Mouse (Mus musculus) layer of hippocampus, postnatal 14 days (tissue): ENCODE measurements at regions not wholly inside any gene's neighbourhood (a gene's known extent, or its start where the extent isn't known, plus 50 kb on each side); places are given as distances from the start of the nearest gene placed in this dataset.

ENCODE experiments used
- DNase-seq, 2 experiments: peaks; one replicate each; pipeline ENCODE4 v3.0.0; 2021 to 2022; ENCODE audit warnings: low spot score in 2 of 2, mixed read lengths in 1 of 2

- no peak for DNase-seq
Measured at GRCm38 (mm10) chr10:119395048-119395447, 58.6 kb upstream of the Grip1 start.

GRCm38 (mm10) chr10:119387924-119388323 is 65.7 kb upstream of the Grip1 start:
- DNase-seq: no peak

DNA sequence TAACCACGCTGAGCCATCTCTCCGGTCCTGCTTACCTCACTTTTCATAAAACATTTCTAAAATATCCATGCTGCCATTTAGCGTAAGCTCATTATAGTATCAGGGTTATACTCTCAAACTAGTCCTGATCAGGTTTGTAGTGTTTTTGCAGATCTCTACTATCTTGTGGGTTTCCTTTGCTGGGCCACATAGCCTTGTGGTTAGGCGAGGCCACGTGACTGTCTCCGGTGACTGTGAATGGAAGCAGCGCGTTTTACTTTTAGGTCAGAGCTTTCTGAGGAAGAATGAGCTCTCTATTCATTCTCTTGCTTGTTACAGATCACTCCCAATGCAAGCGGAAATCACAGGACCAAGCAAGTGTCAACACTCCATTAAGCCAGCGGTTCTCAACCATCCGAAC is 71.4 kb upstream of the Grip1 start:
- DNase-seq: no peak

DNA sequence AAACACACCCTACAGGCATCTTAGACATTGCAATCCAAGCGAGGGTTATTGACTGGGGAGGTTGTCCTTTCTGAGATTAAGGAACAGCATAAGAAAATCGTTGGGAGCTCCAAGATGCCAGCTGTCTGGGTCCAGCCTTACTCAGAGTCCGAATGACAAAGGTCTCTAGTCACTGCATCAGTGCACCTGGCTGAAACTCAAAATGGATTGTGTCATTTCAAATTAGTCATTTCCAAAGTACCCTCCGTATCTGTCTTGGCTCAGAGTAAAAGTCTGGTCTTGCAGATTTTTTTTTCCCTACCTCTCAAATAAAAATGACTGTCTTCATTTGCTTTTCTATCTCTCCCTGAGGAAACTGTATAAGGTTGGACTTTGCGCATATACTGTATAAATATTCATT is 85.1 kb upstream of the Grip1 start:
- no peak for DNase-seq

- peak; percentile 4 to 13 for DNase-seq
Measured at GRCm38 (mm10) chr10:119363616-119364015, 90.0 kb upstream of the Grip1 start.

DNA sequence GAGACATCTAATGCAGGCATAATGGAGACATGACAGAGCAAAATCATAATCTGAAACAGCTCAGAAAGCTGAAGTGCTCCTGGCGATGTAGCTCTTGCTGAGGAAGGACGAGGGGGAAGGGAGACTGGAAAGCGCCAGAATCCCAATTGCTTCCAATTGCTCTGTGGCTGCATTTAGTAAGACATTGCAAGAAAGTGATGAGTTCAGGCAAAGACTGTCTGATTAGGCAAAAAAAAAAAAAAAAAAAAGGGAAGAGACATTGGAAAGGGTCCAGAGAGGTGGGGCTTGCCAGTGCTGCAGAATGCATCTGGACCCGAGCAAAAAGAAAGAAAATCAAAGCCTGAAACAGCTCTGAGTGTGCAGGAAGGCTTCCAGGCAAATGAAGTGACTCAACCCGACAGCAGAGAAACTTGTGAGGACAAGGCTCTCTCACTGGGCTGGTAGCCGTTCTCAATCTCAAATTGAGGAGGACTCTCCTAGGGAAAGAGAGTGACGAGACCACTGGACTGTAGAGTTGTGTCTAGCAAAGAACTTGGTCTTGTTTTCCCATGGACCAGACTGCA is 94.8 kb upstream of the Grip1 start:
- peak in 1 of 2 experiments; percentile 13 for DNase-seq

- no peak for DNase-seq
Measured at GRCm38 (mm10) chr10:119342317-119343114, 102.7 kb upstream of the Cand1 start.

- no peak for DNase-seq
Measured at GRCm38 (mm10) chr10:119340323-119340722, 100.5 kb upstream of the Cand1 start.

DNA sequence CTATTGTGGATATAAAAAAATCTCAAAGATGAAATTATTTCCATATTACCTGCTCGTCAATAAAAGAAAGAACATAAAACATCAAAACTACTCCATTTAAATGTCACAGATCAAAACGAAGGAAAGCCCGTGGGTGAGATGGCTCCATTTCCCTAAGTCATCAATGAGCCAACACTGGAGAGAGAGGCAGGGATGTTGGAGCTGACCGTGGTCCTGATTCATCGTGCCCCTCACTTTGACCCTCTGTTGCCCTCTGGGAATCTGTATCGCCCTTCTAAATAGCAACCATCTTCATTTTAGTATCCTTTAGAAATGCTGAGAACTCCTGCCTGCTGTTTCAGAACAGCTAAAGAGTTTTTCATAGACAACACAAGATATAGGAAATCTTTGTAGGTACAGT is 87.1 kb upstream of the Cand1 start:
- no peak for DNase-seq

GRCm38 (mm10) chr10:119319953-119320352 is 80.1 kb upstream of the Cand1 start:
- no peak for DNase-seq

- peak in 1 of 2 experiments; percentile 16 for DNase-seq
Measured at GRCm38 (mm10) chr10:119318416-119318815, 78.6 kb upstream of the Cand1 start.

GRCm38 (mm10) chr10:119311578-119311977 is 71.7 kb upstream of the Cand1 start:
- no peak for DNase-seq

DNA sequence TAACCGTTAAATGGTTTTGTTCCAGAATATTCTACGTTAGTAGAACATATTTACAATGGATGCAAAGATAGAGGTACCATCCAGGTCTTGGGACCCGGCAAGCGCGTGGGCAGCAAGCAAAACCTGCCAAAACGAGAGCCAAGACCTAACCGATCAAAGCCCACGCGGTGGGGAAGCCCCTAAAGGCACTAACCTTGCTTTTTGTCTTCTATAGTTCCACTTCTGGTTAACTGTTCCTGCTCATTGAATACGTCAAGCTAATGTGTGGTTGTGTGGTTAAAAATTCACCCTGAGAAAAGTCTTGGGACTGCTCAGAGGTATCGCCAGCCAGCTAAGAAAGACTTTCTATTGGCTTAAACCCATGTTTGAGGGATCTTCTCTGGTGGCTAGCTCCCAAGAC is 55.9 kb upstream of the Cand1 start:
- DNase-seq: no peak

- DNase-seq: peak; percentile 24 to 26
Measured at GRCm38 (mm10) chr10:119294454-119295149, 54.7 kb upstream of the Cand1 start.

GRCm38 (mm10) chr10:119293372-119293771 is 53.5 kb upstream of the Cand1 start:
- DNase-seq: no peak
